Mouse (Mus musculus) ES-Bruce4 (cell line): ENCODE measurements around the gene Smurf2. TPM values are rescaled to one million over a fixed set of nuclear protein-coding genes. Genes with fewer than 3 reads are reported as not detected.
"Not testable (repeated sequence)": the region's sequence is repeated elsewhere in the genome, so short reads cannot be mapped to it uniquely, and the experiment has no call there.

ENCODE experiments used
- H3K27ac ChIP-seq: 2 replicates; pipeline ENCODE4 v1.5.1; 2012; ENCODE audit warnings: low read length, inconsistent platforms; ENCODE audit not compliant: insufficient read depth
- H3K27me3 ChIP-seq: 2 replicates; pipeline ENCODE4 v1.6.1; 2012; ENCODE audit warnings: mild to moderate bottlenecking, low read length, inconsistent platforms; ENCODE audit not compliant: control insufficient read depth, poor library complexity, insufficient read depth, severe bottlenecking
- H3K36me3 ChIP-seq: 2 replicates; pipeline ENCODE4 v1.6.1; 2012; ENCODE audit warnings: inconsistent platforms, mild to moderate bottlenecking, low read length, moderate library complexity; ENCODE audit not compliant: control insufficient read depth, poor library complexity, insufficient read depth, severe bottlenecking
- H3K4me1 ChIP-seq: one replicate; pipeline ENCODE4 v1.8.1; 2011; ENCODE audit warnings: low read length; ENCODE audit not compliant: control insufficient read depth, insufficient read depth
- H3K4me3 ChIP-seq: 2 replicates; pipeline ENCODE4 v1.5.1; 2011; ENCODE audit warnings: low read depth, mild to moderate bottlenecking, low read length
- H3K9ac ChIP-seq: 2 replicates; pipeline ENCODE4 v1.6.1; 2012; ENCODE audit warnings: low read depth, mild to moderate bottlenecking, inconsistent platforms; ENCODE audit not compliant: poor library complexity, severe bottlenecking
- H3K9me3 ChIP-seq: replicated peaks from 2 replicates; pipeline ENCODE4 v1.6.1; 2012; ENCODE audit warnings: mild to moderate bottlenecking, low read length, inconsistent platforms; ENCODE audit not compliant: control insufficient read depth, poor library complexity, insufficient read depth, severe bottlenecking
- CTCF ChIP-seq: IDR thresholded peaks from one replicate; pipeline ENCODE4 v1.8.1; 2011; ENCODE audit warnings: low read depth, low read length
- EP300 ChIP-seq: IDR thresholded peaks from 2 replicates; pipeline ENCODE4 v1.6.1; 2011; ENCODE audit warnings: low read depth, low read length; ENCODE audit not compliant: insufficient read depth
- POLR2A ChIP-seq: IDR thresholded peaks from one replicate; pipeline ENCODE4 v1.8.1; 2011; ENCODE audit warnings: low read length; ENCODE audit not compliant: insufficient read depth
- polyA plus RNA-seq: library from polyadenylated mRNA; stranded (reverse); fragments of >200 nt; gene quantifications from 2 replicates; pipeline ENCODE4 v1.2.4, GENCODE M21; 2011; ENCODE audit warnings: low read depth; ENCODE audit not compliant: missing spikeins, insufficient read depth, insufficient read length

Smurf2 gene
- polyA plus RNA-seq, 1 experiment = 50.2 TPM

DNA sequence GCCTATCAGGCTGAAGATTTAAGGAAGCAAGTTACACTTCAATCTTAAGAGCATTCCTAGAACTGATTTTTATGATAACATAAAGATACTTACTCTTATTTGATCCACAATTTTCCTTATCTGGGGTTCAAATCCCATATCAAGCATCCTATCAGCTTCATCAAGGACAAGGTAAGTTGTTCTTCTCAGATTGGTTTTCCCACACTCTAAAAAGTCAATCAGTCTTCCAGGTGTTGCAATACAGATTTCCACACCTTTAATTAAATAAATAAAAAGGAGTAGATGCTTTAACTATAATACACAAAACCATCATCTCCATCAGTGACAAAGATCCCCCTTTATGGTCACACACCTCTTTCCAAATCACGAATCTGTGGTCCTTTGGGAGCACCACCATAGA, 135.5 kb downstream of the Smurf2 start:
- Histone ChIP-seq H3K4me1 (no peaks in the 10 kb centered on the region), H3K27me3 (no peaks in the 10 kb centered on the region), H3K4me3 (no peak overlapping the region), H3K9me3 (no peaks in the 10 kb centered on the region), H3K36me3 (peaks cover 64% of the 10 kb centered on the region), H3K9ac (no peak overlapping the region), H3K27ac (no peak overlapping the region)
- no peak for TF ChIP-seq EP300
- TF ChIP-seq POLR2A = no peak
- TF ChIP-seq CTCF = no peak

DNA sequence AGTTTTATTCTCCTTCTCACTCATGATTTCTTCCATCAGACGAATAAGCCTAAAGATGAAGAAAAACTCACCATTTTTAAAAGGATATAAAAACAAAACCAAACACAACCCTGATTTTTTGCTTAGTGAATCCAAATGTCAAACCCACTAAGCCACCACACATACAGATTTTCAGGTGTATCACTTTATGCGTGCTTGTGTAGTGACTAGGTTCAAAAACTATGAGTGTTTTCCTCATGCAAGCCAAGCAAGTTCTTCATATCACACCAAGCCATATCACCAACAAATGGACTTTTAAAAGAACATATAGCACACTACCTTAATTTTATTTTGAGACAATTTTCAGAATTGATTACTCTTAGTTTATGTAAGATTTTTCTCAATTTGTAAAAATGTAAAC, 136.0 kb downstream of the Smurf2 start:
- no peak overlapping the region for H3K4me3 ChIP-seq
- H3K9ac ChIP-seq = no peak overlapping the region
- H3K27ac ChIP-seq = no peak overlapping the region
- TF ChIP-seq CTCF = no peak
- TF ChIP-seq POLR2A = no peak
- TF ChIP-seq EP300 = no peak
- H3K4me1 ChIP-seq = no peaks in the 10 kb centered on the region
- no peaks in the 10 kb centered on the region for H3K27me3 ChIP-seq
- peaks cover 66% of the 10 kb centered on the region for H3K36me3 ChIP-seq
- H3K9me3 ChIP-seq = no peaks in the 10 kb centered on the region

GRCm38 (mm10) chr11:106782841-106783764, 137.4 kb downstream of the Smurf2 start:
- no peak for TF ChIP-seq POLR2A
- no peak for TF ChIP-seq CTCF
- TF ChIP-seq EP300 = no peak
- Histone ChIP-seq H3K36me3 (peaks cover 66% of the 10 kb centered on the region), H3K4me1 (no peaks in the 10 kb centered on the region), H3K27me3 (no peaks in the 10 kb centered on the region), H3K9me3 (no peaks in the 10 kb centered on the region), H3K4me3 (no peak overlapping the region), H3K9ac (no peak overlapping the region), H3K27ac (peak overlapping the region; percentile 86)

- H3K4me1 ChIP-seq, H3K4me3 ChIP-seq, H3K9me3 ChIP-seq, H3K9ac ChIP-seq, H3K27me3 ChIP-seq, H3K27ac ChIP-seq: not testable (repeated sequence)
- H3K36me3 ChIP-seq = peaks cover 64% of the 10 kb centered on the region
These were observed 138.2 kb downstream of the Smurf2 start for GRCm38 (mm10) chr11:106782271-106782670.

GRCm38 (mm10) chr11:106780590-106781220, 139.8 kb downstream of the Smurf2 start:
- Histone ChIP-seq H3K27ac (peak overlapping the region; percentile 86), H3K4me3 (no peak overlapping the region), H3K9me3 (no peaks in the 10 kb centered on the region), H3K27me3 (no peaks in the 10 kb centered on the region), H3K36me3 (peaks cover 62% of the 10 kb centered on the region), H3K9ac (no peak overlapping the region), H3K4me1 (no peaks in the 10 kb centered on the region)
- TF ChIP-seq EP300 = no peak
- TF ChIP-seq POLR2A = no peak
- TF ChIP-seq CTCF = no peak

GRCm38 (mm10) chr11:106780089-106780425, 140.5 kb downstream of the Smurf2 start:
- Histone ChIP-seq H3K9ac (peak overlapping the region; percentile 51), H3K27ac (peak overlapping the region; percentile 92), H3K4me3 (no peak overlapping the region), H3K27me3 (no peaks in the 10 kb centered on the region), H3K4me1 (no peaks in the 10 kb centered on the region), H3K36me3 (peaks cover 62% of the 10 kb centered on the region), H3K9me3 (no peaks in the 10 kb centered on the region)
- no peak for TF ChIP-seq CTCF
- no peak for TF ChIP-seq EP300
- TF ChIP-seq POLR2A = no peak
